Mouse (Mus musculus) liver, embryonic 14.5 days (tissue): ENCODE measurements at regions not wholly inside any gene's neighbourhood (a gene's known extent, or its start where the extent isn't known, plus 50 kb on each side); places are given as distances from the start of the nearest gene placed in this dataset.

ENCODE experiments used
- ATAC-seq: fragments of 200-750 bp; cut with Nextera tagmentation; 2 replicates; pipeline ENCODE4 v1.8.0; 2017; ENCODE audit warnings: moderate number of reproducible peaks, mild to moderate bottlenecking, moderate library complexity; ENCODE audit not compliant: insufficient read depth
- DNase-seq, 3 experiments: peaks; one replicate each; pipeline ENCODE4 v3.0.0-alpha.2; 2012 to 2013; ENCODE audit warnings: low read depth in 3 of 3, low spot score in 3 of 3
- H3K27ac ChIP-seq: fragments of 300-500 bp; sonication (generic); 2 replicates; pipeline ENCODE4 v1.5.1; 2014; ENCODE audit warnings: moderate library complexity, mild to moderate bottlenecking, control low read depth, inconsistent platforms
- H3K27me3 ChIP-seq: fragments of 300-500 bp; sonication (generic); 2 replicates; pipeline ENCODE4 v1.6.1; 2014; ENCODE audit warnings: mild to moderate bottlenecking, low read length, moderate library complexity; ENCODE audit not compliant: control insufficient read depth, insufficient read depth
- H3K36me3 ChIP-seq: fragments of 300-500 bp; sonication (generic); replicated peaks from 2 replicates; pipeline ENCODE4 v1.6.1; 2014; ENCODE audit warnings: low read depth; ENCODE audit not compliant: control insufficient read depth, insufficient read depth
- H3K4me1 ChIP-seq, 2 experiments: fragments of 200-500 bp in 1 of 2; fragments of 300-500 bp in 1 of 2; sonication (generic) in 1 of 2; replicated peaks; 2 replicates each; pipeline ENCODE4 v1.6.1; 2012 to 2014; ENCODE audit warnings: antibody characterized with exemption in 1 of 2, inconsistent platforms in 1 of 2, low read length in 1 of 2; ENCODE audit not compliant: control insufficient read depth in 2 of 2, insufficient read depth in 2 of 2
- H3K4me2 ChIP-seq: fragments of 300-500 bp; sonication (generic); 2 replicates; pipeline ENCODE4 v1.6.1; 2014; ENCODE audit warnings: low read depth, mild to moderate bottlenecking, control low read depth, moderate library complexity
- H3K4me3 ChIP-seq, 2 experiments: fragments of 200-500 bp in 1 of 2; fragments of 300-500 bp in 1 of 2; sonication (generic) in 1 of 2; 2 replicates each; pipeline ENCODE4 v1.5.1; 2012 to 2014; ENCODE audit warnings: low read depth in 2 of 2, low read length in 2 of 2, mild to moderate bottlenecking in 2 of 2, control low read depth in 1 of 2, inconsistent platforms in 1 of 2, moderate library complexity in 1 of 2; ENCODE audit not compliant: insufficient read depth in 1 of 2
- H3K9ac ChIP-seq: fragments of 300-500 bp; sonication (generic); replicated peaks from 2 replicates; pipeline ENCODE4 v1.6.1; 2014; ENCODE audit warnings: mild to moderate bottlenecking, control low read depth, moderate library complexity
- H3K9me3 ChIP-seq: fragments of 300-500 bp; sonication (generic); 2 replicates; pipeline ENCODE4 v1.6.1; 2016; ENCODE audit warnings: low read length, mixed read lengths; ENCODE audit not compliant: control insufficient read depth
- CTCF ChIP-seq: IDR thresholded peaks from 2 replicates; pipeline ENCODE4 v1.5.1; 2016; ENCODE audit warnings: antibody characterized with exemption, low read depth, control low read depth
- EP300 ChIP-seq: IDR thresholded peaks from 2 replicates; pipeline ENCODE4 v1.6.1; 2016; ENCODE audit warnings: antibody characterized with exemption, low read depth
- WGBS: fragments of 180-500 bp; shearing (Covaris S2); extraction: QIAGEN DNeasy Blood & Tissue Kit; methylation state at CpG from one replicate; pipeline ENCODE4 v1.1.7; 2014; ENCODE audit not compliant: insufficient replicate concordance; 5-methylcytosine and 5-hydroxymethylcytosine counted together

DNA sequence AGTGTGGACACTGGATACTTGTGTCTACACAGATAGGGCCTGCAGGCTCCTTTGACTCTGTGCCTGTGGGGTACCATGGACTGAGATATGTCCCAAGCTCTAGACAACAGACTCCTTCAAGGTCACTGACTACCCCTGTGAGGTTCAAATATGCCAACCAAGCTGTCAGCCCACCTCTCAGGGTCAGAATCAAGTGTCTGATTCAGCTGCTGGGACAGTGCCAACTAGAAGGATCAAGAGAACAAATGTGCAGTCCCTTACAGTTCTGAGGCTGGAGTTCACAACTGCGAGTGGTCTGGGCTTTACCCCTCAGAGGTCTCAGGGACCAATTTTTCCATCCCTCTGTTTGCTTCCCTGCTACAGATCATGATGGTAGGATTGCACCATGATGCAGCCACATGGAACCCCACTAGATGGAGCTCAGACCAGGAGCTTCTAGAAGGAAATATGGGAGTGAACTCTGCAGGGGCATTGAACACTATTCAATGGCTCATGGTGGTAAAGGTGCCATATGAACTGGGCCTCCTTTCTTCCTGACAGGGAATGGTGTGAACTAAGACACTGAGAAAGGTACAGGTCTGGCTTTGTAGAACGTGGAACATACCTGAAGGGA is 581.8 kb upstream of the Mki67 start:
- Histone ChIP-seq H3K9me3 (no peaks in the 10 kb centered on the region), H3K9ac (no peak overlapping the region), H3K4me1 (no peaks in the 10 kb centered on the region), H3K36me3 (no peaks in the 10 kb centered on the region), H3K4me3 (no peak overlapping the region), H3K4me2 (no peak overlapping the region), H3K27ac (no peak overlapping the region), H3K27me3 (no peaks in the 10 kb centered on the region)
- TF ChIP-seq EP300 (no peak), CTCF (no peak)
- no peak for DNase-seq
- 49% methylated on average over 2 of the region's 2 CpGs for WGBS
- no peak for ATAC-seq

DNA sequence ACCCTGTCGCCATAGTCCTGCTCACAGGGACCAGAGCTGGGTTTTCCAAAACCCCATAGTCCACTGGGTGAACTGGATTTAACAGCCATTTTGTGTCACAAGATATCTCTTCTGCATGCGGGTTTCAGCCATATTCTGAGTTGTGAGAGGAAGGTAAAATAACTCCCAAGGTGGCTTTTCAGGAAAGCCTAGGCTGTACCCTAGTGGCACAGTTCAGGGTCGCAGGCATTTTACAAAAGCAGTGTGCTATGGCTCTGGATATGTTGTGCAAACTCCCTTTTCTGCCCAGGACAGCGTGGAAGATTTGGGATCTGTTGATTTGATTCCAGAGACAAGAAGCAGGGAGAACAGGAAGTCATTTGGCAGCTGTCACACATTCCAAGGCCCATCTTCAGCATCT is 588.3 kb upstream of the Mgmt start:
- ATAC-seq: no peak
- DNase-seq: no peak
- Histone ChIP-seq H3K27ac (no peak overlapping the region), H3K27me3 (no peaks in the 10 kb centered on the region), H3K4me2 (no peak overlapping the region), H3K9ac (no peak overlapping the region), H3K4me3 (no peak overlapping the region), H3K4me1 (no peaks in the 10 kb centered on the region), H3K9me3 (no peaks in the 10 kb centered on the region), H3K36me3 (no peaks in the 10 kb centered on the region)
- 52% methylated on average over 4 of the region's 4 CpGs for WGBS
- TF ChIP-seq EP300: no peak
- no peak for TF ChIP-seq CTCF

DNA sequence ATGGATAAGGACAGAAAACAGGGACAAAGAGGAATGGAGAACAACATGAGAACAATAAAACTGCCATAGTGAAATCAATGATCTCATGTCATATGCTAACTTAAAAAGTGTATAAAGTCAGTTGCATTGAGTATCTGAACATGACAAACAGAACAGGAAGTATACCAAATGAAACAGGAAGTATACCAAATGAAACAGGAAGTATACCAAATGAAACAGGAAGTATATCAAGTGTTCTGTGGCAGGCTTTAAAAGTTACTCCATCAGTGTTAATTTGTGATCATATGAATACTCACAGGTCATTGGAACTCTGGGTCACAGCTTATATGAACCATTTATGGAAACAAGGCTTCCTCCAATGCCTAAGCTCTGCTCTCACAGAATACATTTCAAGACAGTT is 585.6 kb upstream of the Mgmt start:
- Histone ChIP-seq H3K27me3 (no peaks in the 10 kb centered on the region), H3K36me3 (no peaks in the 10 kb centered on the region), H3K27ac (no peak overlapping the region), H3K9me3 (no peaks in the 10 kb centered on the region), H3K9ac (no peak overlapping the region), H3K4me2 (no peak overlapping the region), H3K4me1 (no peaks in the 10 kb centered on the region), H3K4me3 (no peak overlapping the region)
- ATAC-seq (no peak), DNase-seq (no peak)
- TF ChIP-seq EP300 (no peak), CTCF (no peak)

DNA sequence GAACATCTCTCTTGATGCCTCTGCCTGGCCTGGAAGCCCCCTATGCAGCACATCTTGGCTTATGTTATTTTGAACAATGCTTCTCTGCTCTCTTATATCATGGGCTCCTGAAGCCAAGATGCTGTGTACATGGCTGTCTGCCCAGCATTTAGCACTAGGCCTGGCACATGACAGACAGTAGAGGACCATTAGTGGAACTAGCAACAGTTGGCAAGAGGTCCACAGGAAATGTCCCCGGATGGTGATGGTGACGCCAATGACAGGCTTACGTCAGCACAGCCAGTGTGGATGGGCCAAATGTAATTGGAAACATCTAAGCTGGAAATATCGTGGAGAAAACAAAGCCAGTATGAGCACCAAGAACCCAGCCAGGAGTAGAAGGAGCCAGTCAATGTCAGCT is 567.1 kb upstream of the Mgmt start:
- no peaks in the 10 kb centered on the region for H3K27me3 ChIP-seq
- DNase-seq: no peak
- H3K4me2 ChIP-seq: no peak overlapping the region
- no peaks in the 10 kb centered on the region for H3K36me3 ChIP-seq
- H3K9ac ChIP-seq: no peak overlapping the region
- H3K4me1 ChIP-seq: no peaks in the 10 kb centered on the region
- no peak overlapping the region for H3K4me3 ChIP-seq
- 59% methylated on average over 4 of the region's 4 CpGs for WGBS
- TF ChIP-seq EP300 (no peak), CTCF (no peak)
- no peak overlapping the region for H3K27ac ChIP-seq
- H3K9me3 ChIP-seq: no peaks in the 10 kb centered on the region
- ATAC-seq: no peak

DNA sequence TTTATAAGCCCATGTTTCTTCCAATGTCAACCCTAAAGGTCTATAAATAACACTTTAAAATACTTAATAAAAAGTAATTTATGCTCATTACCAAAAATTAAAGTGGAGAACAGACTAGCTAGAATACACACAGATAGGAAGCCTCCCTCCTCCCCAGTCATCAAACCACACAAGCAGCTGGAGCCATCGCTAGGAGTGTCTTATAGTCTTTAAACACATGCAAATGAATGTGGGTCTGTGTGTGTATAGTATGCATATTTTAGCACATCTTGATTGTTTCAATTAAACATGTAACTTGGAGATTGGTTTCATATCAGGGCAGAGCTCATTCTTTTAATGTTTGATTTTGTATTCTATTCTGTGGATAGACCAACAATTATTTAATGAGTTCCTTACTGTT is 564.0 kb upstream of the Mgmt start:
- WGBS: 54% methylated on average over 1 of the region's 1 CpGs
- Histone ChIP-seq H3K4me3 (no peak overlapping the region), H3K4me2 (no peak overlapping the region), H3K4me1 (no peaks in the 10 kb centered on the region), H3K27ac (no peak overlapping the region), H3K27me3 (no peaks in the 10 kb centered on the region), H3K36me3 (no peaks in the 10 kb centered on the region), H3K9ac (no peak overlapping the region), H3K9me3 (no peaks in the 10 kb centered on the region)
- ATAC-seq: no peak
- TF ChIP-seq CTCF (no peak), EP300 (no peak)
- DNase-seq: no peak
